Mouse (Mus musculus): ENCODE results near the gene Slc3a1. TPM values are rescaled to one million over a fixed set of nuclear protein-coding genes. Genes with fewer than 3 reads are reported as not detected.

Gene Slc3a1
- under 1 TPM; 0.22 to 0.60 TPM for total RNA-seq (2021)
- long read RNA-seq, experiment 1 = 0 reads
- long read RNA-seq, experiment 2 = 0 reads

- DNase-seq (ENCODE audit: low spot score in 2 of 2) = no peak
Measured at GRCm38 (mm10) chr17:85028093-85028739, at the start of gene Slc3a1. Gene Slc3a1, plus strand, starts transcription at chr17:85028376.

- DNase-seq (ENCODE audit: low spot score in 2 of 2) = no peak
Measured at GRCm38 (mm10) chr17:84981721-84982120, 46.5 kb upstream of the Slc3a1 start.

GRCm38 (mm10) chr17:84982735-84983134 is 45.4 kb upstream of the Slc3a1 start:
- no peak for DNase-seq (ENCODE audit: low spot score in 2 of 2)

GRCm38 (mm10) chr17:84986368-84986767 is 41.8 kb upstream of the Slc3a1 start:
- no peak for DNase-seq (ENCODE audit: low spot score in 2 of 2)

- no peak for DNase-seq (ENCODE audit: low spot score in 2 of 2)
Measured at GRCm38 (mm10) chr17:84987834-84988410, 40.3 kb upstream of the Slc3a1 start.

- DNase-seq (ENCODE audit: low spot score in 2 of 2) = no peak
Measured at GRCm38 (mm10) chr17:84988514-84988913, 39.7 kb upstream of the Slc3a1 start.

- DNase-seq (ENCODE audit: low spot score in 2 of 2) = no peak
Measured at GRCm38 (mm10) chr17:84995844-84996243, 32.3 kb upstream of the Slc3a1 start.

GRCm38 (mm10) chr17:84997639-84998038 is 30.5 kb upstream of the Slc3a1 start:
- DNase-seq (ENCODE audit: low spot score in 2 of 2) = no peak

GRCm38 (mm10) chr17:84999636-85000035 is 28.5 kb upstream of the Slc3a1 start:
- no peak for DNase-seq (ENCODE audit: low spot score in 2 of 2)

GRCm38 (mm10) chr17:85013485-85013884 is 14.7 kb upstream of the Slc3a1 start:
- DNase-seq (ENCODE audit: low spot score in 2 of 2) = no peak

- no peak for DNase-seq (ENCODE audit: low spot score in 2 of 2)
Measured at GRCm38 (mm10) chr17:85014632-85015031, 13.5 kb upstream of the Slc3a1 start.

GRCm38 (mm10) chr17:85018344-85018743 is 9.8 kb upstream of the Slc3a1 start:
- no peak for DNase-seq (ENCODE audit: low spot score in 2 of 2)

GRCm38 (mm10) chr17:85018794-85019193 is 9.4 kb upstream of the Slc3a1 start:
- DNase-seq (ENCODE audit: low spot score in 2 of 2) = peak in 1 of 2 experiments; percentile 13

- DNase-seq (ENCODE audit: low spot score in 2 of 2) = no peak
Measured at GRCm38 (mm10) chr17:85020343-85020742, 7.8 kb upstream of the Slc3a1 start.

- peak in 1 of 2 experiments; percentile 39 for DNase-seq (ENCODE audit: low spot score in 2 of 2)
Measured at GRCm38 (mm10) chr17:85023247-85024167, 4.7 kb upstream of the Slc3a1 start.

GRCm38 (mm10) chr17:85024237-85024636 is 3.9 kb upstream of the Slc3a1 start:
- DNase-seq (ENCODE audit: low spot score in 2 of 2) = no peak

GRCm38 (mm10) chr17:85025151-85025550 is 3.0 kb upstream of the Slc3a1 start:
- no peak for DNase-seq (ENCODE audit: low spot score in 2 of 2)

GRCm38 (mm10) chr17:85026436-85026835 is 1.7 kb upstream of the Slc3a1 start:
- DNase-seq (ENCODE audit: low spot score in 2 of 2) = no peak

GRCm38 (mm10) chr17:85027247-85027646 is 929 bp upstream of the Slc3a1 start:
- DNase-seq (ENCODE audit: low spot score in 2 of 2) = no peak

- no peak for DNase-seq (ENCODE audit: low spot score in 2 of 2)
Measured at GRCm38 (mm10) chr17:85028797-85029196, 621 bp downstream of the Slc3a1 start.

- no peak for DNase-seq (ENCODE audit: low spot score in 2 of 2)
Measured at GRCm38 (mm10) chr17:85030651-85031050, 2.5 kb downstream of the Slc3a1 start.

- no peak for DNase-seq (ENCODE audit: low spot score in 2 of 2)
Measured at GRCm38 (mm10) chr17:85033087-85033486, 4.9 kb downstream of the Slc3a1 start.
